Mouse (Mus musculus): ENCODE results near the gene Desi1. TPM values are rescaled to one million over a fixed set of nuclear protein-coding genes. Genes with fewer than 3 reads are reported as not detected.

The Desi1 gene
- polyA plus RNA-seq (2015; fragmentation: Nextera tagmentation; extraction: Ambion mirVana), result 45.4 and 47.4 TPM in 2 replicates

- Histone ChIP-seq H3K9ac (replicated peaks; ENCODE audit: low read depth, low read length) (no peak within 1 kb of the TSS), H3K36me3 (ENCODE audit: control insufficient read depth, insufficient read depth) (peaks cover 13% of the 10 kb centered on the region), H3K9me3 (ENCODE audit: control insufficient read depth, low read length) (no peaks in the 10 kb centered on the region), H3K4me2 (ENCODE audit: low read length) (no peak within 1 kb of the TSS), H3K27ac (ENCODE audit: low read length) (no peak within 1 kb of the TSS), H3K4me3 (replicated peaks; ENCODE audit: low read length) (no peak within 1 kb of the TSS), H3K4me1 (replicated peaks; ENCODE audit: control insufficient read depth, insufficient read depth, low read length) (no peaks in the 10 kb centered on the region), H3K27me3 (replicated peaks; ENCODE audit: control insufficient read depth, insufficient read depth, low read length) (no peaks in the 10 kb centered on the region)
- WGBS, result 92% methylated on average over 4 of the region's 4 CpGs
- no peak for ATAC-seq
Measured at GRCm38 (mm10) chr15:82033762-82034161, at the start of gene Desi1. Gene Desi1, minus strand, starts transcription at chr15:82033862.

- Histone ChIP-seq H3K4me2 (ENCODE audit: low read length) (no peak overlapping the region), H3K27ac (ENCODE audit: low read length) (no peak overlapping the region), H3K27me3 (replicated peaks; ENCODE audit: control insufficient read depth, insufficient read depth, low read length) (no peaks in the 10 kb centered on the region), H3K4me3 (replicated peaks; ENCODE audit: low read length) (no peak overlapping the region), H3K9ac (replicated peaks; ENCODE audit: low read depth, low read length) (no peak overlapping the region), H3K9me3 (ENCODE audit: control insufficient read depth, low read length) (no peaks in the 10 kb centered on the region), H3K36me3 (ENCODE audit: control insufficient read depth, insufficient read depth) (no peaks in the 10 kb centered on the region), H3K4me1 (replicated peaks; ENCODE audit: control insufficient read depth, insufficient read depth, low read length) (no peaks in the 10 kb centered on the region)
- 28% methylated on average over 7 of the region's 7 CpGs for WGBS
- ATAC-seq, result 0 out of 2 replicates have a peak, but pooled peaks have one; percentile 18
Measured at GRCm38 (mm10) chr15:82081161-82081560, 47.5 kb upstream of the Desi1 start.

- Histone ChIP-seq H3K4me1 (replicated peaks; ENCODE audit: control insufficient read depth, insufficient read depth, low read length) (no peaks in the 10 kb centered on the region), H3K4me2 (ENCODE audit: low read length) (no peak overlapping the region), H3K27ac (ENCODE audit: low read length) (no peak overlapping the region), H3K4me3 (replicated peaks; ENCODE audit: low read length) (no peak overlapping the region), H3K27me3 (replicated peaks; ENCODE audit: control insufficient read depth, insufficient read depth, low read length) (no peaks in the 10 kb centered on the region), H3K36me3 (ENCODE audit: control insufficient read depth, insufficient read depth) (no peaks in the 10 kb centered on the region), H3K9me3 (ENCODE audit: control insufficient read depth, low read length) (no peaks in the 10 kb centered on the region), H3K9ac (replicated peaks; ENCODE audit: low read depth, low read length) (no peak overlapping the region)
- 74% methylated on average over 10 of the region's 10 CpGs for WGBS
- ATAC-seq, result no peak
Measured at GRCm38 (mm10) chr15:82079883-82080282, 46.2 kb upstream of the Desi1 start.

GRCm38 (mm10) chr15:82073490-82073889 is 39.8 kb upstream of the Desi1 start:
- H3K9ac ChIP-seq (replicated peaks; ENCODE audit: low read depth, low read length), result no peak overlapping the region
- no peaks in the 10 kb centered on the region for H3K36me3 ChIP-seq (ENCODE audit: control insufficient read depth, insufficient read depth)
- WGBS, result 79% methylated on average over 7 of the region's 7 CpGs
- H3K27me3 ChIP-seq (replicated peaks; ENCODE audit: control insufficient read depth, insufficient read depth, low read length), result peaks cover 22% of the 10 kb centered on the region
- H3K4me3 ChIP-seq (replicated peaks; ENCODE audit: low read length), result no peak overlapping the region
- ATAC-seq, result no peak
- H3K9me3 ChIP-seq (ENCODE audit: control insufficient read depth, low read length), result no peaks in the 10 kb centered on the region
- no peak overlapping the region for H3K27ac ChIP-seq (ENCODE audit: low read length)
- H3K4me2 ChIP-seq (ENCODE audit: low read length), result no peak overlapping the region
- H3K4me1 ChIP-seq (replicated peaks; ENCODE audit: control insufficient read depth, insufficient read depth, low read length), result peaks cover 4% of the 10 kb centered on the region; the same call in 1 of the 2 replicates

- Histone ChIP-seq H3K4me2 (ENCODE audit: low read length) (no peak overlapping the region), H3K9ac (replicated peaks; ENCODE audit: low read depth, low read length) (no peak overlapping the region), H3K36me3 (ENCODE audit: control insufficient read depth, insufficient read depth) (no peaks in the 10 kb centered on the region), H3K27me3 (replicated peaks; ENCODE audit: control insufficient read depth, insufficient read depth, low read length) (peaks cover 22% of the 10 kb centered on the region), H3K9me3 (ENCODE audit: control insufficient read depth, low read length) (no peaks in the 10 kb centered on the region), H3K4me3 (replicated peaks; ENCODE audit: low read length) (no peak overlapping the region), H3K27ac (ENCODE audit: low read length) (no peak overlapping the region), H3K4me1 (replicated peaks; ENCODE audit: control insufficient read depth, insufficient read depth, low read length) (peaks cover 4% of the 10 kb centered on the region; the same call in 1 of the 2 replicates)
- ATAC-seq, result no peak
- WGBS, result 90% methylated on average over 26 of the region's 26 CpGs
Measured at GRCm38 (mm10) chr15:82071816-82072469, 38.3 kb upstream of the Desi1 start.

- peaks cover 22% of the 10 kb centered on the region for H3K27me3 ChIP-seq (replicated peaks; ENCODE audit: control insufficient read depth, insufficient read depth, low read length)
- peak within 1 kb of the TSS; percentile 11 for H3K4me3 ChIP-seq (replicated peaks; ENCODE audit: low read length)
- H3K27ac ChIP-seq (ENCODE audit: low read length), result no peak within 1 kb of the TSS
- peaks cover 4% of the 10 kb centered on the region; the same call in 1 of the 2 replicates for H3K4me1 ChIP-seq (replicated peaks; ENCODE audit: control insufficient read depth, insufficient read depth, low read length)
- H3K9ac ChIP-seq (replicated peaks; ENCODE audit: low read depth, low read length), result no peak within 1 kb of the TSS
- H3K4me2 ChIP-seq (ENCODE audit: low read length), result peak within 1 kb of the TSS; percentile 33
- no peak for ATAC-seq
- no peaks in the 10 kb centered on the region for H3K36me3 ChIP-seq (ENCODE audit: control insufficient read depth, insufficient read depth)
- WGBS, result 24% methylated on average over 40 of the region's 40 CpGs
- H3K9me3 ChIP-seq (ENCODE audit: control insufficient read depth, low read length), result no peaks in the 10 kb centered on the region
Measured at GRCm38 (mm10) chr15:82069898-82070297, 36.2 kb upstream of the Desi1 start, which contains the start of gene Mei1. Gene Mei1, plus strand, starts transcription at chr15:82069996.

GRCm38 (mm10) chr15:82065511-82065910 is 31.8 kb upstream of the Desi1 start:
- no peak overlapping the region for H3K9ac ChIP-seq (replicated peaks; ENCODE audit: low read depth, low read length)
- H3K27ac ChIP-seq (ENCODE audit: low read length), result no peak overlapping the region
- no peaks in the 10 kb centered on the region for H3K36me3 ChIP-seq (ENCODE audit: control insufficient read depth, insufficient read depth)
- no peak for ATAC-seq
- WGBS, result 17% methylated on average over 7 of the region's 7 CpGs
- no peak overlapping the region for H3K4me2 ChIP-seq (ENCODE audit: low read length)
- peaks cover 13% of the 10 kb centered on the region for H3K27me3 ChIP-seq (replicated peaks; ENCODE audit: control insufficient read depth, insufficient read depth, low read length)
- peaks cover 4% of the 10 kb centered on the region; the same call in 1 of the 2 replicates for H3K4me1 ChIP-seq (replicated peaks; ENCODE audit: control insufficient read depth, insufficient read depth, low read length)
- no peak overlapping the region for H3K4me3 ChIP-seq (replicated peaks; ENCODE audit: low read length)
- H3K9me3 ChIP-seq (ENCODE audit: control insufficient read depth, low read length), result no peaks in the 10 kb centered on the region

GRCm38 (mm10) chr15:82063909-82064308 is 30.2 kb upstream of the Desi1 start:
- Histone ChIP-seq H3K4me1 (replicated peaks; ENCODE audit: control insufficient read depth, insufficient read depth, low read length) (no peaks in the 10 kb centered on the region), H3K36me3 (ENCODE audit: control insufficient read depth, insufficient read depth) (no peaks in the 10 kb centered on the region), H3K27me3 (replicated peaks; ENCODE audit: control insufficient read depth, insufficient read depth, low read length) (no peaks in the 10 kb centered on the region; the same call in none of the 2 replicates), H3K27ac (ENCODE audit: low read length) (no peak overlapping the region), H3K4me2 (ENCODE audit: low read length) (no peak overlapping the region), H3K4me3 (replicated peaks; ENCODE audit: low read length) (no peak overlapping the region), H3K9ac (replicated peaks; ENCODE audit: low read depth, low read length) (no peak overlapping the region), H3K9me3 (ENCODE audit: control insufficient read depth, low read length) (no peaks in the 10 kb centered on the region)
- no peak for ATAC-seq
- 65% methylated on average over 14 of the region's 14 CpGs for WGBS

GRCm38 (mm10) chr15:82058719-82059201 is 25.1 kb upstream of the Desi1 start, which contains the start of gene 4930407I10Rik:
Gene 4930407I10Rik, plus strand, starts transcription at chr15:82059151.
- H3K27me3 ChIP-seq (replicated peaks; ENCODE audit: control insufficient read depth, insufficient read depth, low read length), result peaks cover 2% of the 10 kb centered on the region; the same call in 1 of the 2 replicates
- H3K4me2 ChIP-seq (ENCODE audit: low read length), result no peak within 1 kb of the TSS

More at GRCm38 (mm10) chr15:82058719-82059201, 25.1 kb upstream of the Desi1 start, which contains the start of gene 4930407I10Rik:
- Histone ChIP-seq H3K4me3 (replicated peaks; ENCODE audit: low read length) (no peak within 1 kb of the TSS), H3K36me3 (ENCODE audit: control insufficient read depth, insufficient read depth) (no peaks in the 10 kb centered on the region), H3K4me1 (replicated peaks; ENCODE audit: control insufficient read depth, insufficient read depth, low read length) (no peaks in the 10 kb centered on the region), H3K9me3 (ENCODE audit: control insufficient read depth, low read length) (no peaks in the 10 kb centered on the region), H3K27ac (ENCODE audit: low read length) (no peak within 1 kb of the TSS), H3K9ac (replicated peaks; ENCODE audit: low read depth, low read length) (no peak within 1 kb of the TSS)
- no peak for ATAC-seq
- WGBS, result 68% methylated on average over 1 of the region's 1 CpGs

Data from forebrain, embryonic 16.5 days (tissue).